Mouse (Mus musculus) liver, postnatal 0 days (tissue): ENCODE measurements around the gene Rdh9.

Experiments used
- CTCF ChIP-seq: sonication (generic); IDR thresholded peaks from 2 replicates; pipeline ENCODE4 v1.5.1; 2016; ENCODE audit warnings: antibody characterized with exemption, low read depth
- EP300 ChIP-seq: IDR thresholded peaks from 2 replicates; pipeline ENCODE4 v1.6.1; 2016; ENCODE audit warnings: antibody characterized with exemption, low read depth, mild to moderate bottlenecking

DNA sequence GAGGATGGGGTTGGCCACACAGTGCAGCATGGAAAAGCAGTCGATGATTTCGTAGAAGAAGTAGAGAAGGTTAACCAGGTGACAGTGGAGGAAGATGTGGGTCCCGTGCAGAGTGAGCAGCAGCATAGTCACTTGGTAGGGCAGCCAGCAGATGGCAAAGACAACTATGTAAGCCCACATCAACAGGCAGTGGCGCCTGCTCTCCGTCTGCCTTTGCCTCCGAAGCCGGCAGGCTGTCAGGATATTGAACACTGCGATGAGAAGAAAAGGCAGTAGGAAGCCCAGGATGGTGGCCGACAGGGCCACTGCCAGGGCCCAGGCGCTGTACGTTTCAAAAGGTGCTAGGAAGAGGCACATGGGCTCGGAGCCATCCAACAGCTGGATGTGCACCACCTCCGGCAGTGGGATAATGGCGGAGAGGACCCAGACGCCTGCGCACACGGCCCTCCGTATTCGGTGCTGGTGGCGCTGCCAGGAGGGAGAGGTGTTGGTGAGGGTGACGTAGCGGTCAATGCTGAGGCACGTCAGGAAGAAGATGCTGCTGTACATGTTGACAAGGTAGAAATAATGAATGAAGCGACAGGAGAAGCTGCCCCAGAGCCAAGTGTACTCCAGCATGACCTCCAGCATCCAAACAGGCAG is 25.9 kb upstream of the Rdh9 start:
- no peak for TF ChIP-seq CTCF
- no peak for TF ChIP-seq EP300
